In genomic region chr13:40843418-40844067, GRCm38 (mm10) we compare ENCODE assay signal across 8 mouse cellular contexts. TPM values are rescaled to one million over a fixed set of nuclear protein-coding genes. Genes with fewer than 3 reads are reported as not detected.
A peak's percentile ranks its signal among the peaks of the same experiment; 100 is the strongest.
DNase-seq lines count a peak whose midpoint lies in the region; ATAC-seq and TF ChIP-seq lines count a peak whose summit lies in the region.

No protein-coding gene starts in this region.

- H3K9ac ChIP-seq in kidney, embryonic 15.5 days = no peak overlapping the region
- no peak overlapping the region for H3K9ac ChIP-seq in limb, embryonic 15.5 days
- no peak overlapping the region for H3K9ac ChIP-seq in neural tube, embryonic 12.5 days

- peak overlapping the region; percentile 48 for H3K4me2 ChIP-seq in kidney, embryonic 15.5 days
- H3K4me2 ChIP-seq in limb, embryonic 15.5 days = peak overlapping the region; percentile 31
- H3K4me2 ChIP-seq in neural tube, embryonic 12.5 days (replicated peaks) = peak overlapping the region; percentile 27; the same call in 1 of the 2 replicates

- peak overlapping the region; percentile 23 for H3K4me3 ChIP-seq in kidney, embryonic 15.5 days (replicated peaks)
- peak overlapping the region; percentile 19; the same call in 1 of the 2 replicates for H3K4me3 ChIP-seq in limb, embryonic 15.5 days
- no peak overlapping the region for H3K4me3 ChIP-seq in neural tube, embryonic 12.5 days
- no peak overlapping the region for H3K4me3 ChIP-seq in testis, adult 2 months (ENCODE audit: control insufficient read depth, low read depth, low read length)

- DNase-seq in B cell, adult 2 months = peak; percentile 65 to 66
- DNase-seq in adrenal gland, adult 18-20 months (ENCODE audit: low spot score in 2 of 2) = peak; percentile 65 to 69
- DNase-seq in embryo, embryonic 9.5 days (ENCODE audit: extremely low spot score) = peak; percentile 71

- H3K36me3 ChIP-seq in kidney, embryonic 15.5 days = no peaks in the 10 kb centered on the region
- no peaks in the 10 kb centered on the region for H3K36me3 ChIP-seq in limb, embryonic 15.5 days
- no peaks in the 10 kb centered on the region for H3K36me3 ChIP-seq in neural tube, embryonic 12.5 days
- H3K36me3 ChIP-seq in testis, adult 2 months (ENCODE audit: control insufficient read depth, insufficient read depth, low read length) = no peaks in the 10 kb centered on the region

- H3K27me3 ChIP-seq in kidney, embryonic 15.5 days = no peaks in the 10 kb centered on the region
- no peaks in the 10 kb centered on the region for H3K27me3 ChIP-seq in limb, embryonic 15.5 days
- H3K27me3 ChIP-seq in neural tube, embryonic 12.5 days (replicated peaks) = no peaks in the 10 kb centered on the region
- no peaks in the 10 kb centered on the region for H3K27me3 ChIP-seq in testis, adult 2 months (ENCODE audit: control insufficient read depth, insufficient read depth, low read length)

- no peak overlapping the region for H3K27ac ChIP-seq in kidney, embryonic 15.5 days
- no peak overlapping the region for H3K27ac ChIP-seq in limb, embryonic 15.5 days
- H3K27ac ChIP-seq in neural tube, embryonic 12.5 days = no peak overlapping the region
- H3K27ac ChIP-seq in testis, adult 2 months (ENCODE audit: control insufficient read depth, insufficient read depth, low read depth, low read length) = no peak overlapping the region

- TF ChIP-seq POLR2A in testis, adult 2 months (IDR thresholded peaks at IDR 0.05; ENCODE audit: control insufficient read depth, low read depth, low read length) = no peak

- WGBS in kidney, embryonic 15.5 days = 18% methylated on average over 5 of the region's 5 CpGs
- 8% methylated on average over 5 of the region's 5 CpGs for WGBS in limb, embryonic 15.5 days
- WGBS in neural tube, embryonic 12.5 days = 18% methylated on average over 5 of the region's 5 CpGs

- ATAC-seq in granulocyte monocyte progenitor cell, adult 5-6 weeks (replicated peaks; ENCODE audit: poor library complexity, severe bottlenecking) = 0 out of 2 replicates have a peak, but pooled peaks have one; percentile 38
- 0 out of 2 replicates have a peak, but pooled peaks have one; percentile 18 for ATAC-seq in kidney, embryonic 15.5 days (replicated peaks; ENCODE audit: low FRiP score)
- ATAC-seq in limb, embryonic 15.5 days (ENCODE audit: insufficient number of reproducible peaks, low FRiP score, low TSS enrichment, low read depth) = no peak
- ATAC-seq in neural tube, embryonic 12.5 days (ENCODE audit: low FRiP score, low read depth) = peak; percentile 41; the same call in 1 of the 2 replicates

- no peaks in the 10 kb centered on the region for H3K9me3 ChIP-seq in kidney, embryonic 15.5 days (replicated peaks)
- H3K9me3 ChIP-seq in limb, embryonic 15.5 days = no peaks in the 10 kb centered on the region
- no peaks in the 10 kb centered on the region for H3K9me3 ChIP-seq in neural tube, embryonic 12.5 days

- H3K4me1 ChIP-seq in kidney, embryonic 15.5 days = 0 out of 2 replicates have a peak, but pooled peaks cover 5% of the 10 kb centered on the region
- H3K4me1 ChIP-seq in limb, embryonic 15.5 days = 0 out of 2 replicates have a peak, but pooled peaks cover 3% of the 10 kb centered on the region
- H3K4me1 ChIP-seq in neural tube, embryonic 12.5 days = no peaks in the 10 kb centered on the region
- H3K4me1 ChIP-seq in testis, adult 2 months (ENCODE audit: control insufficient read depth, insufficient read depth, low read length) = no peaks in the 10 kb centered on the region

- peak; percentile 69; the same call in 1 of the 2 replicates for TF ChIP-seq CTCF in testis, adult 2 months (IDR thresholded peaks at IDR 0.05; ENCODE audit: control insufficient read depth, insufficient read depth, insufficient replicate concordance, low read depth, low read length)

RNA-seq across cellular contexts. Expression of gene Gcnt2, which starts 16.0 kb away (rescaled TPM):
- total RNA-seq in adrenal gland, adult 18-20 months (2021) = 1 to 10 TPM; 5.8 to 9.1 TPM
- total RNA-seq in granulocyte monocyte progenitor cell, adult 5-6 weeks (2014; fragmentation: Nextera tagmentation) = 14.8 and 36.7 TPM in 2 replicates
- total RNA-seq in granulocyte monocyte progenitor cell, adult 5-6 weeks (2017) = 8.4 and 8.9 TPM in 2 replicates
- polyA plus RNA-seq in kidney, embryonic 15.5 days (2015; fragmentation: Nextera tagmentation; extraction: Ambion mirVana) = 5.7 and 5.8 TPM in 2 replicates
- 3.4 and 3.7 TPM in 2 replicates for polyA plus RNA-seq in limb, embryonic 15.5 days (2015; fragmentation: Nextera tagmentation; extraction: Ambion mirVana)
- polyA plus RNA-seq in neural tube, embryonic 12.5 days (2016; fragmentation: Nextera tagmentation; extraction: Ambion mirVana) = 4.7 and 4.8 TPM in 2 replicates
- 0.32 and 0.36 TPM in 2 replicates for polyA plus RNA-seq in testis, adult 2 months (2012; rRNA removed)

Comparison
In these comparisons a context has a peak if more than half of its experiments do, and no peak if none do; other contexts are left out.
1. H3K4me3 ChIP-seq: peak in kidney, embryonic 15.5 days (single experiment) and limb, embryonic 15.5 days (single experiment); none in neural tube, embryonic 12.5 days (single experiment) and testis, adult 2 months (single experiment).
2. Peak in every context shown above with its lines, with median percentiles within 50 percentile points of each other: DNase-seq and H3K4me2 ChIP-seq.